Mouse (Mus musculus): ENCODE measurements around the gene Atcay.

DNA sequence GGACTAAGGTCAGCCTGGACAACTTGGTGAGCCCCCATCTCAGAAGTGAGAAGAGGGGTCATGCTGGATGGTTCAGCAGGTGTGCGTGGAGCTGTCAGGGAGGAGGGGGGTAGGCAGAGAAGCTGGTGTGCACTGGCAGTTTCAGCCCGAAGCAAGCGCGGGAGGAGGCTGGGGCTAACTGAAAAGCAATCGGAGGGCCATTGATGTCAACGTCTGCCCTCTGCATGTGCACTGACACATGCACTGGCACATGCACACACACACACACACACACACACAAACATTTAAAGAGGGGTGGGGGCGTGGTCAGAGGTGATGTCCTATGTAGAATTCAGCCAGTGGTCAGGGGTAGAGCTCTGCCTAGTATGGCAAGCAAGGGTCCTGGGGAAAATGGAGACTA is 803 bp upstream of the Atcay start:
- TF ChIP-seq TAL1 (IDR thresholded peaks at IDR 0.05; ENCODE audit: low read length) = no peak
- TF ChIP-seq GATA1 (IDR thresholded peaks at IDR 0.05; ENCODE audit: low read length) = no peak

Measured in erythroblast, embryonic 14.5 days (primary cell).